Mouse (Mus musculus): Measurements from ENCODE around the gene Zdhhc3. TPM values are rescaled to one million over a fixed set of nuclear protein-coding genes. Genes with fewer than 3 reads are reported as not detected.

The Zdhhc3 gene
- polyA plus RNA-seq, 1 experiment from 2014 or later, result 27.6 TPM

GRCm38 (mm10) chr9:123099631-123100455 lies 13.2 kb downstream of the Zdhhc3 start:
- H3K4me3 ChIP-seq (ENCODE audit: low read depth, low read length), result no peak overlapping the region
- H3K4me1 ChIP-seq (ENCODE audit: control insufficient read depth, low read depth, low read length), result peaks cover 3% of the 10 kb centered on the region; the same call in 1 of the 2 replicates
- H3K36me3 ChIP-seq (ENCODE audit: control insufficient read depth, insufficient read depth), result peaks cover 28% of the 10 kb centered on the region
- ATAC-seq (ENCODE audit: low read depth), result peak; percentile 63
- WGBS (ENCODE audit: insufficient replicate concordance), result 76% methylated on average over 16 of the region's 16 CpGs
- no peak overlapping the region for H3K9ac ChIP-seq (ENCODE audit: low read depth, low read length)
- H3K27me3 ChIP-seq (ENCODE audit: control insufficient read depth, insufficient read depth, low read depth, low read length), result no peaks in the 10 kb centered on the region
- no peak overlapping the region for H3K27ac ChIP-seq (ENCODE audit: low read length)
- H3K4me2 ChIP-seq (ENCODE audit: low read depth, low read length), result no peak overlapping the region
- no peaks in the 10 kb centered on the region for H3K9me3 ChIP-seq (replicated peaks; ENCODE audit: control insufficient read depth, low read length)

- Histone ChIP-seq H3K9me3 (replicated peaks; ENCODE audit: control insufficient read depth, low read length) (no peaks in the 10 kb centered on the region), H3K9ac (ENCODE audit: low read depth, low read length) (no peak overlapping the region), H3K27me3 (ENCODE audit: control insufficient read depth, insufficient read depth, low read depth, low read length) (no peaks in the 10 kb centered on the region), H3K4me3 (ENCODE audit: low read depth, low read length) (no peak overlapping the region), H3K4me1 (ENCODE audit: control insufficient read depth, low read depth, low read length) (no peaks in the 10 kb centered on the region), H3K27ac (ENCODE audit: low read length) (no peak overlapping the region), H3K4me2 (ENCODE audit: low read depth, low read length) (no peak overlapping the region), H3K36me3 (ENCODE audit: control insufficient read depth, insufficient read depth) (peaks cover 16% of the 10 kb centered on the region)
- ATAC-seq (ENCODE audit: low read depth), result no peak
- 65% methylated on average over 4 of the region's 4 CpGs for WGBS (ENCODE audit: insufficient replicate concordance)
These were observed 22.2 kb downstream of the Zdhhc3 start for GRCm38 (mm10) chr9:123090844-123091243.

GRCm38 (mm10) chr9:123087558-123087957 lies 25.4 kb downstream of the Zdhhc3 start:
- 22% methylated on average over 3 of the region's 3 CpGs for whole genome bisulfite sequencing (ENCODE audit: insufficient replicate concordance)
- peaks cover 12% of the 10 kb centered on the region for H3K36me3 ChIP-seq (ENCODE audit: control insufficient read depth, insufficient read depth)
- H3K27ac ChIP-seq (ENCODE audit: low read length), result no peak overlapping the region
- H3K4me1 ChIP-seq (ENCODE audit: control insufficient read depth, low read depth, low read length), result no peaks in the 10 kb centered on the region
- H3K4me2 ChIP-seq (ENCODE audit: low read depth, low read length), result no peak overlapping the region
- H3K4me3 ChIP-seq (ENCODE audit: low read depth, low read length), result no peak overlapping the region
- H3K9ac ChIP-seq (ENCODE audit: low read depth, low read length), result no peak overlapping the region
- H3K9me3 ChIP-seq (replicated peaks; ENCODE audit: control insufficient read depth, low read length), result no peaks in the 10 kb centered on the region
- no peak for ATAC-seq (ENCODE audit: low read depth)
- H3K27me3 ChIP-seq (ENCODE audit: control insufficient read depth, insufficient read depth, low read depth, low read length), result no peaks in the 10 kb centered on the region

- Histone ChIP-seq H3K27ac (ENCODE audit: low read length) (no peak overlapping the region), H3K36me3 (ENCODE audit: control insufficient read depth, insufficient read depth) (peaks cover 17% of the 10 kb centered on the region), H3K9me3 (replicated peaks; ENCODE audit: control insufficient read depth, low read length) (no peaks in the 10 kb centered on the region), H3K4me2 (ENCODE audit: low read depth, low read length) (no peak overlapping the region), H3K4me1 (ENCODE audit: control insufficient read depth, low read depth, low read length) (no peaks in the 10 kb centered on the region), H3K9ac (ENCODE audit: low read depth, low read length) (no peak overlapping the region), H3K27me3 (ENCODE audit: control insufficient read depth, insufficient read depth, low read depth, low read length) (no peaks in the 10 kb centered on the region), H3K4me3 (ENCODE audit: low read depth, low read length) (no peak overlapping the region)
- 59% methylated on average over 1 of the region's 1 CpGs for WGBS (ENCODE audit: insufficient replicate concordance)
- ATAC-seq (ENCODE audit: low read depth), result no peak
These were observed 27.6 kb downstream of the Zdhhc3 start for GRCm38 (mm10) chr9:123085373-123085772.

GRCm38 (mm10) chr9:123080796-123081195 lies 32.2 kb downstream of the Zdhhc3 start:
- 81% methylated on average over 1 of the region's 1 CpGs for WGBS (ENCODE audit: insufficient replicate concordance)
- Histone ChIP-seq H3K9ac (ENCODE audit: low read depth, low read length) (no peak overlapping the region), H3K4me1 (ENCODE audit: control insufficient read depth, low read depth, low read length) (no peaks in the 10 kb centered on the region; the same call in 1 of the 2 replicates), H3K36me3 (ENCODE audit: control insufficient read depth, insufficient read depth) (peaks cover 21% of the 10 kb centered on the region), H3K27me3 (ENCODE audit: control insufficient read depth, insufficient read depth, low read depth, low read length) (no peaks in the 10 kb centered on the region), H3K9me3 (replicated peaks; ENCODE audit: control insufficient read depth, low read length) (no peaks in the 10 kb centered on the region), H3K4me2 (ENCODE audit: low read depth, low read length) (no peak overlapping the region), H3K27ac (ENCODE audit: low read length) (no peak overlapping the region), H3K4me3 (ENCODE audit: low read depth, low read length) (no peak overlapping the region)
- no peak for ATAC-seq (ENCODE audit: low read depth)

- Histone ChIP-seq H3K9me3 (replicated peaks; ENCODE audit: control insufficient read depth, low read length) (no peaks in the 10 kb centered on the region), H3K4me3 (ENCODE audit: low read depth, low read length) (no peak overlapping the region), H3K27me3 (ENCODE audit: control insufficient read depth, insufficient read depth, low read depth, low read length) (no peaks in the 10 kb centered on the region), H3K27ac (ENCODE audit: low read length) (no peak overlapping the region), H3K9ac (ENCODE audit: low read depth, low read length) (no peak overlapping the region), H3K4me2 (ENCODE audit: low read depth, low read length) (no peak overlapping the region), H3K36me3 (ENCODE audit: control insufficient read depth, insufficient read depth) (peaks cover 21% of the 10 kb centered on the region), H3K4me1 (ENCODE audit: control insufficient read depth, low read depth, low read length) (no peaks in the 10 kb centered on the region; the same call in 1 of the 2 replicates)
- 82% methylated on average over 7 of the region's 7 CpGs for WGBS (ENCODE audit: insufficient replicate concordance)
- ATAC-seq (ENCODE audit: low read depth), result no peak
These were observed 32.6 kb downstream of the Zdhhc3 start for GRCm38 (mm10) chr9:123080355-123080754.

- H3K27me3 ChIP-seq (ENCODE audit: control insufficient read depth, insufficient read depth, low read depth, low read length), result no peaks in the 10 kb centered on the region
- H3K36me3 ChIP-seq (ENCODE audit: control insufficient read depth, insufficient read depth), result peaks cover 21% of the 10 kb centered on the region
- no peak overlapping the region for H3K27ac ChIP-seq (ENCODE audit: low read length)
- H3K4me2 ChIP-seq (ENCODE audit: low read depth, low read length), result no peak overlapping the region
- peak; percentile 59 for ATAC-seq (ENCODE audit: low read depth)
- 48% methylated on average over 5 of the region's 5 CpGs for WGBS (ENCODE audit: insufficient replicate concordance)
- H3K4me1 ChIP-seq (ENCODE audit: control insufficient read depth, low read depth, low read length), result no peaks in the 10 kb centered on the region; the same call in 1 of the 2 replicates
- H3K9ac ChIP-seq (ENCODE audit: low read depth, low read length), result no peak overlapping the region
- H3K9me3 ChIP-seq (replicated peaks; ENCODE audit: control insufficient read depth, low read length), result no peaks in the 10 kb centered on the region
- no peak overlapping the region for H3K4me3 ChIP-seq (ENCODE audit: low read depth, low read length)
These were observed 33.9 kb downstream of the Zdhhc3 start for GRCm38 (mm10) chr9:123079149-123079548.

GRCm38 (mm10) chr9:123060172-123060571 lies 52.8 kb downstream of the Zdhhc3 start:
- no peak for ATAC-seq (ENCODE audit: low read depth)

GRCm38 (mm10) chr9:123058724-123059292 lies 54.2 kb downstream of the Zdhhc3 start:
- H3K4me1 ChIP-seq (ENCODE audit: control insufficient read depth, low read depth, low read length), result no peaks in the 10 kb centered on the region
- H3K27me3 ChIP-seq (ENCODE audit: control insufficient read depth, insufficient read depth, low read depth, low read length), result no peaks in the 10 kb centered on the region
- H3K36me3 ChIP-seq (ENCODE audit: control insufficient read depth, insufficient read depth), result no peaks in the 10 kb centered on the region
- no peak overlapping the region for H3K4me3 ChIP-seq (ENCODE audit: low read depth, low read length)
- no peak overlapping the region for H3K4me2 ChIP-seq (ENCODE audit: low read depth, low read length)
- H3K9me3 ChIP-seq (replicated peaks; ENCODE audit: control insufficient read depth, low read length), result no peaks in the 10 kb centered on the region
- no peak for ATAC-seq (ENCODE audit: low read depth)
- no peak overlapping the region for H3K9ac ChIP-seq (ENCODE audit: low read depth, low read length)
- H3K27ac ChIP-seq (ENCODE audit: low read length), result no peak overlapping the region

More at GRCm38 (mm10) chr9:123060172-123060571, 52.8 kb downstream of the Zdhhc3 start:
- H3K4me2 ChIP-seq (ENCODE audit: low read depth, low read length), result no peak overlapping the region
- 36% methylated on average over 3 of the region's 3 CpGs for WGBS (ENCODE audit: insufficient replicate concordance)
- no peak overlapping the region for H3K4me3 ChIP-seq (ENCODE audit: low read depth, low read length)
- H3K36me3 ChIP-seq (ENCODE audit: control insufficient read depth, insufficient read depth), result no peaks in the 10 kb centered on the region
- no peak overlapping the region for H3K9ac ChIP-seq (ENCODE audit: low read depth, low read length)
- no peaks in the 10 kb centered on the region for H3K4me1 ChIP-seq (ENCODE audit: control insufficient read depth, low read depth, low read length)
- H3K27me3 ChIP-seq (ENCODE audit: control insufficient read depth, insufficient read depth, low read depth, low read length), result no peaks in the 10 kb centered on the region
- H3K27ac ChIP-seq (ENCODE audit: low read length), result no peak overlapping the region
- no peaks in the 10 kb centered on the region for H3K9me3 ChIP-seq (replicated peaks; ENCODE audit: control insufficient read depth, low read length)
